Mouse (Mus musculus) olfactory bulb, adult 2 months (tissue): ENCODE measurements around the gene 2310039H08Rik. TPM values are rescaled to one million over a fixed set of nuclear protein-coding genes. Genes with fewer than 3 reads are reported as not detected.

Source experiments
- H3K27ac ChIP-seq: fragments of 200-500 bp; 2 replicates; pipeline ENCODE4 v1.5.1; 2012; ENCODE audit warnings: low read depth, low read length; ENCODE audit not compliant: insufficient read depth
- H3K4me1 ChIP-seq: fragments of 200-500 bp; 2 replicates; pipeline ENCODE4 v1.6.1; 2012; ENCODE audit warnings: low read length; ENCODE audit not compliant: control insufficient read depth, insufficient read depth
- H3K4me3 ChIP-seq: fragments of 200-500 bp; 2 replicates; pipeline ENCODE4 v1.5.1; 2012; ENCODE audit warnings: mild to moderate bottlenecking, low read depth, low read length, moderate library complexity; ENCODE audit not compliant: insufficient read depth
- CTCF ChIP-seq: fragments of 200-500 bp; IDR thresholded peaks from 2 replicates; pipeline ENCODE4 v1.5.1; 2012; ENCODE audit warnings: low read depth, mild to moderate bottlenecking, low read length, moderate library complexity; ENCODE audit not compliant: insufficient read depth
- POLR2A ChIP-seq: fragments of 200-500 bp; IDR thresholded peaks from 2 replicates; pipeline ENCODE4 v1.6.1; 2012; ENCODE audit warnings: mild to moderate bottlenecking, low read depth, low read length, moderate library complexity; ENCODE audit not compliant: insufficient read depth
- WGBS: fragments of 180-500 bp; shearing (Covaris S2); methylation state at CpG from one replicate; pipeline ENCODE4 v1.1.7; 2018; 5-methylcytosine and 5-hydroxymethylcytosine counted together
- polyA plus RNA-seq: library from polyadenylated mRNA; stranded (reverse); fragments of >200 nt; gene quantifications from 2 replicates; pipeline ENCODE4 v1.2.4, GENCODE M21; 2012; ENCODE audit warnings: low replicate concordance; ENCODE audit not compliant: missing spikeins, insufficient read depth, insufficient read length

The 2310039H08Rik gene
- polyA plus RNA-seq, 1 experiment, result not detected

- H3K4me3 ChIP-seq, result no peak overlapping the region
- WGBS, result 96% methylated on average over 3 of the region's 3 CpGs
- TF ChIP-seq CTCF (no peak), POLR2A (no peak)
- H3K4me1 ChIP-seq, result peaks cover under 1% of the 10 kb centered on the region; the same call in 1 of the 2 replicates
- no peak overlapping the region for H3K27ac ChIP-seq
Observed at GRCm38 (mm10) chr17:46734055-46734454, 38.4 kb upstream of the 2310039H08Rik start.

GRCm38 (mm10) chr17:46735287-46735686 lies 37.1 kb upstream of the 2310039H08Rik start:
- H3K4me1 ChIP-seq, result no peaks in the 10 kb centered on the region
- H3K27ac ChIP-seq, result no peak overlapping the region
- 87% methylated on average over 7 of the region's 7 CpGs for WGBS
- TF ChIP-seq CTCF (no peak), POLR2A (no peak)
- H3K4me3 ChIP-seq, result no peak overlapping the region

- TF ChIP-seq POLR2A (no peak), CTCF (no peak)
- Histone ChIP-seq H3K4me3 (no peak overlapping the region), H3K4me1 (no peaks in the 10 kb centered on the region), H3K27ac (no peak overlapping the region)
- WGBS, result 59% methylated on average over 9 of the region's 10 CpGs
Observed at GRCm38 (mm10) chr17:46736160-46736559, 36.3 kb upstream of the 2310039H08Rik start.

- no peak overlapping the region for H3K4me3 ChIP-seq
- H3K4me1 ChIP-seq, result no peaks in the 10 kb centered on the region
- 94% methylated on average over 6 of the region's 6 CpGs for WGBS
- TF ChIP-seq CTCF (no peak), POLR2A (no peak)
- H3K27ac ChIP-seq, result no peak overlapping the region
Observed at GRCm38 (mm10) chr17:46741305-46741704, 31.1 kb upstream of the 2310039H08Rik start.

GRCm38 (mm10) chr17:46742986-46743385 lies 29.4 kb upstream of the 2310039H08Rik start:
- TF ChIP-seq POLR2A (no peak), CTCF (no peak)
- Histone ChIP-seq H3K27ac (no peak overlapping the region), H3K4me1 (no peaks in the 10 kb centered on the region), H3K4me3 (no peak overlapping the region)
- WGBS, result 64% methylated on average over 9 of the region's 9 CpGs

GRCm38 (mm10) chr17:46745506-46745905 lies 26.9 kb upstream of the 2310039H08Rik start:
- H3K27ac ChIP-seq, result no peak overlapping the region
- 90% methylated on average over 2 of the region's 2 CpGs for WGBS
- H3K4me1 ChIP-seq, result peaks cover 4% of the 10 kb centered on the region; the same call in 1 of the 2 replicates
- H3K4me3 ChIP-seq, result no peak overlapping the region
- TF ChIP-seq CTCF (no peak), POLR2A (no peak)

- peaks cover 9% of the 10 kb centered on the region; the same call in 1 of the 2 replicates for H3K4me1 ChIP-seq
- 78% methylated on average over 8 of the region's 8 CpGs for WGBS
- no peak overlapping the region for H3K27ac ChIP-seq
- no peak for TF ChIP-seq CTCF
- H3K4me3 ChIP-seq, result no peak overlapping the region
Observed at GRCm38 (mm10) chr17:46747234-46747633, 25.2 kb upstream of the 2310039H08Rik start.

GRCm38 (mm10) chr17:46747806-46748205 lies 24.6 kb upstream of the 2310039H08Rik start:
- TF ChIP-seq CTCF (no peak), POLR2A (no peak)
- Histone ChIP-seq H3K4me3 (no peak overlapping the region), H3K4me1 (peaks cover 9% of the 10 kb centered on the region; the same call in 1 of the 2 replicates), H3K27ac (no peak overlapping the region)
- WGBS, result 95% methylated on average over 2 of the region's 2 CpGs

- Histone ChIP-seq H3K4me3 (no peak overlapping the region), H3K4me1 (peaks cover 9% of the 10 kb centered on the region; the same call in 1 of the 2 replicates), H3K27ac (no peak overlapping the region)
- TF ChIP-seq CTCF, result no peak
- no peak for TF ChIP-seq POLR2A
- WGBS, result 82% methylated on average over 5 of the region's 5 CpGs
Observed at GRCm38 (mm10) chr17:46749282-46749681, 23.2 kb upstream of the 2310039H08Rik start.

GRCm38 (mm10) chr17:46750580-46750979 lies 21.9 kb upstream of the 2310039H08Rik start:
- H3K27ac ChIP-seq, result no peak overlapping the region
- 89% methylated on average over 4 of the region's 4 CpGs for whole genome bisulfite sequencing
- no peak overlapping the region; the same call in 1 of the 2 replicates for H3K4me3 ChIP-seq
- TF ChIP-seq POLR2A, result no peak
- TF ChIP-seq CTCF, result no peak
- peaks cover 9% of the 10 kb centered on the region; the same call in 1 of the 2 replicates for H3K4me1 ChIP-seq
